Mouse (Mus musculus) gastrocnemius, postnatal 14 days (tissue): ENCODE data around the gene Abi1. TPM values are rescaled to one million over a fixed set of nuclear protein-coding genes. Genes with fewer than 3 reads are reported as not detected.
"Not testable (repeated sequence)": the region's sequence is repeated elsewhere in the genome, so short reads cannot be mapped to it uniquely, and the experiment has no call there.

Experiments used
- DNase-seq: peaks from one replicate; pipeline ENCODE4 v3.0.0; 2021; ENCODE audit warnings: mixed read lengths
- intact Hi-C: fragments of 180-260 bp; cut with DNase I; formaldehyde crosslinking; loops from one replicate; pipeline ENCODE4 v1.15.1; 2025; ENCODE audit warnings: low total_unique reads
- long read RNA-seq, 2 experiments: library from polyadenylated mRNA; stranded (forward); transcript quantifications; one replicate each; pipeline ENCODE4 v2.0.0; 2021
- total RNA-seq, 2 experiments: library from RNA; stranded (reverse); gene quantifications; 2 replicates each; pipeline ENCODE4 v1.2.3; 2021

Abi1 gene
- 10 to 100 TPM; 21.6 to 24.3 TPM for total RNA-seq
- long read RNA-seq, experiment 1, partial matches to known transcripts = 2 of 15 reads
- long read RNA-seq, experiment 1, other reads (novel, unspliced or antisense) = 2 of 15 reads
- long read RNA-seq, experiment 2, partial matches to known transcripts = 1 of 13 reads
- long read RNA-seq, experiment 2, other reads (novel, unspliced or antisense) = 2 of 13 reads

DNA sequence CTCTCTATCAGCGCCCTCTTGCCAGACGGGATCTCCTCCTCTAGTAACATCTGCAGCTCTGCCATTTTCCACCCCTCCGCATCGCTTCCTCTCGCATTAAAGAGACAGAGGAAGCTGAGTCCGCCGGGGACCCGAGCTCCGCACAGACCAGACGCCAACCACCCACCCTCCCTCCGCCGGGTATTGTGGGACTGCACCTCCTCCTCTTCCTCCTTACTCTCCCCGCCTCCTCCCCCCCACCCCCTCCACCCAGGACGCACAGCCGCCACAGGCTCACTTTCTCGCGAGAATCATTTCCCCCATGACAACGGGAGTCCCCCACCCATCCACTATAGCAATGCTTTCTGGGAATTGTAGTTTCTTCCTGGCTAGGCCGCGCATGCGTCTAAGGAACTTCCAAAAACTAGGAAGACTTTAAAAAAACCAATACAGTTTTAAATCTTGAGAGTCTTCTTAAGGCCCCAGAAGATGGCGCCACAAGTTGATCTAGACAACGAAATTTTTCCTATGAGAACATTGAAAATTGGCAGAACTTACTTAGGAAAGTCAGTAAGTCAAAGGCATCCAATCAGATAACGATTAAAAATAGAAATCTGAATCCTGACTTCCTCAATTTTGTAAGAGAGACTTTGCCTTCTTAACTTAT lies at the start of gene Abi1:
Gene Abi1, minus strand, starts transcription at position 241 of the 646 bp plus-strand sequence.
- intact Hi-C loops = no loop called here
- DNase-seq = peak; percentile 93

GRCm38 (mm10) chr2:23084540-23084939 lies 44.5 kb upstream of the Abi1 start:
- intact Hi-C loops = no loop called here
- DNase-seq = no peak

DNA sequence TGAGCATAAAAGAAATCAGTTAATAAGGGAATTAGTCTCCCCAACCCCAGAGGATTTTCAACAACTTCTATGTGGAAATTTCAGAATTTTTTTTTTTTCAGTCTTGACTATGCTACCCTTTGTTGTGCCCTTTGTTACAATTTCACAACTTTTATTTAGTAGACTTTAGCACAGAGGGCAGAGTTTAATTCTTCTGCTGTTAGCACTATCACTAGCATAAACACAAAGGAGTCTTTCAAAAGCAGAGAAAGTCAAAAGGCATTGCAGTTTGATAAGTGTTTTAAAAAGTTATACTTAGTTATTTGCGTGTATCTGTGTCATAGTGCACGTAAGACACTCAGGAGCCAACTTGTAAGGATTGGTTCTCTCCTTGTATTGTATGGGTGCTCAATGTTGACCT lies 38.5 kb upstream of the Abi1 start:
- DNase-seq = no peak
- intact Hi-C loops = no loop called here

- intact Hi-C loops = no loop called here
- no peak for DNase-seq
Observed at GRCm38 (mm10) chr2:23077693-23078092, 37.7 kb upstream of the Abi1 start.

DNA sequence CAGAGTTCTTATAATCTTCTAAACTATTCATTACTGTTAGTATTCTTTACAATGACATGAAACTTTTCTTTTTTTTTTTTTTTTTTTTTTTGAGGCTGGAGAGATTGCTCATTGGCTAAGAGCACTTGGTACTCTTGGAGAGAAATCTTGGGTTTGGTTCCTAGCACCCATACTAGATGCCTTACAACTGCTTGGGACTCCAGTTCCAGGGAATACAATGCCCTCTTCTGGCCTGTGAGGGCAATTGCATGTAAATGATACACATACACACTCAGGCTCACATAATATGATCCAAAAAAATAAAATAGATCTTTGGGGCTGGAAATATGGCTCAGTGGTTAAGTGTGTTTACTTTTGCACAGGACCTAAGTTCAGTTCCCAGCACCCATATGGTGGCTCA lies 36.7 kb upstream of the Abi1 start:
- intact Hi-C loops = no loop called here
- DNase-seq = no peak

GRCm38 (mm10) chr2:23075846-23076245 lies 35.8 kb upstream of the Abi1 start:
- no peak for DNase-seq
- intact Hi-C loops = no loop called here

GRCm38 (mm10) chr2:23071406-23071805 lies 31.4 kb upstream of the Abi1 start:
- DNase-seq = no peak
- intact Hi-C loops = no loop called here

GRCm38 (mm10) chr2:23070491-23070890 lies 30.4 kb upstream of the Abi1 start:
- intact Hi-C loops = no loop called here
- no peak for DNase-seq

DNA sequence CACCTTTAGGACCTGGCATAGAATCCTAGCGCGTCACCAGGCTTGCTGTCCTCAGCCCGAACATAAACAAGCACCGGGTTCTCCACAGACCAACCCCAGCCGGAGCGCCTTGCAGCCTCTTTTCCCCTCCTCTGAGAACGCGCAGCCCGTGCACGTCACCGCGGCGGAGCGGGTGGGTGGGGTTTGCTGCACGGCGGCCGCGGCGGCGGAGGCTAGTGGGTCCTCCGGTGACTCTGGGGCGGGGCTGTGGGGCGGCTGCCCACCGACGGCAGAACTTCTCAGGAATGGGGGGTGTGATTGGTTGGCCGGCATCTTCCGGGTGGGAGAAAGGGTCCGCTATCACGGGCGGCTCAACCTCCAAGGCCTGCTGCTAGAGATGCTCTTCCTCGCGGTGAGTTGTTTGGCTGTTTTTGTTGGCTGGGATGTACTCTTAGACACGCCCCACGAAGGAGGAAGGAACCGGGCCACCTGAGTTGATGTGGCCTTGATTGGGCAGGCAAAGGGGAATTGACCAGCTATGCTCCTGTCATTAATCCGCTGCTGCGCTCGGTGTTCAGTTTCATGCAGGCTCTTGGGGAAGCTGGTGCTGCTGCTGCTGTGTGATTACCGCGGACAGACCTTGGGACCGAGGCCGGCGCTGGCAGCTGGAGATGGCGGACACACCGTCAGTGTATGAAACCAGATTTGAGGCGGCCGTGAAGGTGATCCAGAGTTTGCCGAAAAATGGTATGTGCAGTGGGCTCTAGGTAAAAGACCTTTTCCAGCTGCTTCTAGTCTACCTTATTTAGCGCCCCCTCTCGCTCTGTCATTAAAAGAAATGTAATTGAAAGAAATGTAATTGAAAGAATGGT lies 29.1 kb upstream of the Abi1 start:
- intact Hi-C loops = loop anchor here (10.0 kb wide), 1 partner anchor 174 kb away; the partner anchor contains the start of gene Pdss1
- DNase-seq = peak; percentile 95

GRCm38 (mm10) chr2:23068370-23068737 lies 28.3 kb upstream of the Abi1 start:
- intact Hi-C loops = loop anchor here (10.0 kb wide), 1 partner anchor 174 kb away; the partner anchor contains the start of gene Pdss1
- no peak for DNase-seq

GRCm38 (mm10) chr2:23067552-23068369 lies 27.7 kb upstream of the Abi1 start, which contains the start of gene Acbd5:
TSS of gene Acbd5 (plus strand) at chr2:23068167.
- peak; percentile 96 for DNase-seq
- intact Hi-C loops = loop anchor here (10.0 kb wide), 1 partner anchor 173 kb away; the partner anchor contains the start of gene Pdss1

- peak; percentile 12 for DNase-seq
- intact Hi-C loops = no loop called here
Observed at GRCm38 (mm10) chr2:23052523-23052922, 12.5 kb upstream of the Abi1 start.

- intact Hi-C loops = no loop called here
- DNase-seq = no peak
Observed at GRCm38 (mm10) chr2:23051890-23052289, 11.8 kb upstream of the Abi1 start.

DNA sequence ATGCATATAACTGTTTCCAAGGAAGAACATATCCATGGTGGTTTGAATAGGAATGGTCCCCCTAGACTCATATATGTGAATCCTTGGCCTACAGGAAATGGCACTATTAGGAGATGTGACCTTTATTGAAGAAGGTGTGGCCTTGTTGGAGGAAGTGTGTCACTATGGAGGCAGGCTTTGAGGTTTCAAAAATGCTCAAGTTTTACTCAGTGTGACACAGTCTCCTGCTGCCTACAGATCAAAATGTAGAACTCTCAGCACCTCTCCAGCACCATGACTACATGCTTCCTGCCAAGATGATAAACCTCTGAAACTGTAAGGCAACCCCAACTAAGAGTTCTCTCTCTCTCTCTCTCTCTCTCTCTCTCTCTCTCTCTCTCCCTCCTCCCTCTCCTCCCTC lies 8.0 kb upstream of the Abi1 start:
- no peak for DNase-seq
- intact Hi-C loops = no loop called here

GRCm38 (mm10) chr2:23045703-23046102 lies 5.7 kb upstream of the Abi1 start:
- intact Hi-C loops = no loop called here
- DNase-seq = no peak

- DNase-seq = no peak
Observed at GRCm38 (mm10) chr2:23042189-23042588, 2.1 kb upstream of the Abi1 start.

GRCm38 (mm10) chr2:23041457-23041856 lies 1.4 kb upstream of the Abi1 start:
- intact Hi-C loops = no loop called here
- DNase-seq = no peak

More at GRCm38 (mm10) chr2:23042189-23042588, 2.1 kb upstream of the Abi1 start:
- intact Hi-C loops = no loop called here

DNA sequence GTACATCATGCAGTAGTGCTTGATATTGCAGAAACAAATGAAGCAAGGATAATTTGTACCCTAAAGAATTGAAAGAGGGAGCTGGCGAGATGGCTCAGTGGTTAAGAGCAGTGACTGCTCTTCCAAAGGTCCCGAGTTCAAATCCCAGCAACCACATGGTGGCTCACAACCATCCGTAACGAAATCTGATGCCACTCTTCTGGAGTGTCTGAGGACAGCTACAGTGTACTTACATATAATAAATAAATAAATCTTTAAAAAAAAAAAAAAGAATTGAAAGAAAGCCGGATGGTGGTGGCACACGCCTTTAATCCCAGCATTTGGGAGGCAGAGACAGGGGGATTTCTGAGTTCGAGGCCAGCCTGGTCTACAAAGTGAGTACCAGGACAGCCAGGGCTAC lies 649 bp upstream of the Abi1 start:
- intact Hi-C loops, DNase-seq: not testable (repeated sequence)
